Mouse (Mus musculus) testis, adult 2 months (tissue): ENCODE results near the gene Scn8a.

Experiments used
- CTCF ChIP-seq: fragments of 200-500 bp; IDR thresholded peaks from 2 replicates; pipeline ENCODE4 v1.5.1; 2012; ENCODE audit warnings: low read depth, mild to moderate bottlenecking, inconsistent platforms, low read length, moderate library complexity; ENCODE audit not compliant: control insufficient read depth, insufficient read depth, insufficient replicate concordance
- POLR2A ChIP-seq: fragments of 200-500 bp; IDR thresholded peaks from 2 replicates; pipeline ENCODE4 v1.6.1; 2012; ENCODE audit warnings: low read depth, mild to moderate bottlenecking, inconsistent platforms, low read length, moderate library complexity; ENCODE audit not compliant: control insufficient read depth

DNA sequence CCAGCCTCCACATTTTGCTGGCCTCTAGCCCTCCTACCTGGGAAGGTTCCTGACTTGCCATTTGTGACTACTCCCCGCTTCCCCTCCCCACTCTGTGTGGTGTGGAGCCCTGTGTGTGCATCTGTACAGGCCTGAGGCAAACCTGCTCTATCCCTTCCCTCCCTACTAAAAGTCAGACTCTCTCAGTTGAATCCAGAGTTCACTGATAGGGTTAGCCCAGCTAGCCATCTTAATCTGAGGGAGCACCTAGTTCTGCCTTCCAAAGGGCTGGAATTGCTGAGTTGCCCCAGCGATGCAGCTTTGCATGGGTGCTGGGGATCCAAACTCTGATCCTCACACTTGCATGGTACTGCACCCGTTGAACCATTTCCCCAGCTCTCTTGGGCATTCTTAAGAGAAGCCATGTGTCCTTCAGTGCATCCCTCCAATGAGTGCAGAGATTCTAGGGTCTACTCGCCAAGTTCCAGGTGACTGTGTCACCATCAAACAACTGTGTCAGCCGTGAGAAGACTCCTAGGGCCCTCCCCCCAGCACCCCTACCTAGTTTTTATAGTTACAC, 178.8 kb downstream of the Scn8a start:
- TF ChIP-seq POLR2A (no peak), CTCF (no peak)
